Mouse (Mus musculus) layer of hippocampus, postnatal 14 days (tissue): ENCODE measurements around the gene Wasl. TPM values are rescaled to one million over a fixed set of nuclear protein-coding genes. Genes with fewer than 3 reads are reported as not detected.

Source experiments
- DNase-seq, 2 experiments: peaks; one replicate each; pipeline ENCODE4 v3.0.0; 2021 to 2022; ENCODE audit warnings: low spot score in 2 of 2, mixed read lengths in 1 of 2
- total RNA-seq, 2 experiments: library from RNA; stranded (reverse); gene quantifications; 2 replicates each; pipeline ENCODE4 v1.2.3; 2021

Wasl gene
- total RNA-seq, 2 experiments from 2014 or later: 102 to 112 TPM

GRCm38 (mm10) chr6:24606512-24606911 is 58.3 kb downstream of the Wasl start:
- DNase-seq: no peak

DNA sequence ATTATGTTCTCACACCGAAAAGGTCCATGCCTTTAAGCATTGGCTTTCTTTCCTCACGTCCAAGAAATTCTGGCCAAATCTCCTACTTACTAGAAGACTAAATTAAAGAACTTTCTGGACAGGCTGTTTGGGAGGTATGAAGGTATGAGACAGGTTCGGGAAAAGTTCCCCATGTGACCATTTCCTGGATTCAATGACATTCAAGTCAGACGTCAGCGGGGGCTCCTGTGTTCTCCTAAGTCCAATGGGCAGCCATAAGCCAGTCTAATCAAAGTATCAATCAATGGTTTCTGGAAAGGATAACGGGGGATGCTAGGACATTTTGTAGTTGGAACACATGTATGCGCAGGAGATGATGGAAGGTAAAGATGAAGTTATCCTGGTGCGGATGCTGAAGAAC is 59.2 kb downstream of the Wasl start:
- DNase-seq: no peak

DNA sequence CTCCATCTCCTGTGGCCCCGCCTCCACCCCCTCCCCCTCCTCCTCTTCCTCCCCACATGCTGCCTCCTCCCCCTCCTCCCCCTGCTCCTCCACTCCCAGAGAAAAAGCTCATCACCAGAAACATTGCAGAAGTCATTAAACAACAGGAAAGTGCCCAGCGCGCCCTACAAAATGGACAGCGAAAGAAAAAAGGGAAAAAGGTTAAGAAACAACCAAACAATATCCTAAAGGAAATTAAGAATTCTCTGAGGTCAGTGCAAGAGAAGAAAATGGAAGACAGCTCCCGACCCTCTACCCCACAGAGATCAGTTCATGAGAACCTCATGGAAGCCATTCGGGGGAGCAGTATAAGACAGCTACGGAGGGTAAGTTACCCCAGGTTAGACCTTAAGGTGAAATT is 60.5 kb downstream of the Wasl start:
- DNase-seq: no peak

DNA sequence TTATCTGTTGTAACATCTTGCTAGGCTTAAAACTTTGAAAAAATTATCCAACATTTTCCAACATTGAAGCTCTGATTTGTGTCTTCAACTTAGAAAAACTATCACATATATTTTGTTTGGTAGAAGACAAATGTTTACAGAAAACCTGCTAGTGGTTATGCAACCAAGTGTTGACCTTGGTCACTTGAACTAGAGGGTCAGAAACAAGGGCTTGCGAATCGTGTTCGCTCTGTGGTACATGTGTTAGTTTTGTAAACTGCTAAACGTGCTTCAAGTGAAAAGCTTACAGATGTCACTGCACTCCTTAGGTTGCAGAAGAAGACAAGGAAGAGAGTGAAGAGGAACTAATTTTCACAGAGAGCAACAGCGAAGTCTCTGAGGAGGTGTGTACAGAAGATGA is 61.8 kb downstream of the Wasl start:
- DNase-seq: no peak

DNA sequence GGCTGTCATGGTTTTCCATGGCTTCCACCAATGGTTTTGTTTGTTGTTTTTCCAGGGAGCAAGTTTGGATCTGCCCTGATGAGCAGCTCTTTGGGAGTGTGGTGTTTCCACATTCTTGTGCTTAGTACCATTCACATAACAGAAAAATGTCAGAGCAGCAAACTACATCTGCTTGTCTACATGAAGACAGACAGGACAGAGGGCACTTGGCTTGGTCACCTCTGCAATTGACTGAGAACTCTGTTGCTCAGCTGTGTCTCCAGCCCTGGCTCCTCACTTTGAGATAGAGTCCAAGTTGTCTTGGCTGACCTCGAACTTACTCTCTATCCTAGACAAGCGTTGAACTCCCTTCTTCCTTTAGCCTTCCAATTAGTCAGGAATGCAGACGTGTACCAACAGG is 62.5 kb downstream of the Wasl start:
- DNase-seq: no peak

DNA sequence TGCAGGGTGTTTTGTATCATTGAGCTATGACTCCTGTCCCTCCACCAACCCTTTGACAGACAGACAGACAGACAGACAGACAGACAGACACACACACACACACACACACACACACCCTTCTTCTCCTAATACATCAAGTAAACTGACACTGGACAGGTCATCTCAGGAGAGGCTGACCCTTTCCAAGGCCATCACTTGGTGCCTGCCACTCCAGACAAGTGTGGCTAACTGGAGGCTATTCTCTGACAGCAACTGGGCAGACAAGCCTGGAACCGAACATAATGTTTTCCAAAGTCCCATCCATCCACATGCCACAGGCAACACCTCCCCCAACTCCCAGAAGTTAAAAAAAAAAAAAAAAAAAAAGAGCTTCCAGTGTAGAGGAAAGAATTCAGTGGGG is 63.1 kb downstream of the Wasl start:
- no peak for DNase-seq

- no peak for DNase-seq
Observed at GRCm38 (mm10) chr6:24600726-24601125, 64.1 kb downstream of the Wasl start.

- DNase-seq: no peak
Observed at GRCm38 (mm10) chr6:24600134-24600533, 64.7 kb downstream of the Wasl start.

GRCm38 (mm10) chr6:24599639-24600038 is 65.2 kb downstream of the Wasl start:
- no peak for DNase-seq

DNA sequence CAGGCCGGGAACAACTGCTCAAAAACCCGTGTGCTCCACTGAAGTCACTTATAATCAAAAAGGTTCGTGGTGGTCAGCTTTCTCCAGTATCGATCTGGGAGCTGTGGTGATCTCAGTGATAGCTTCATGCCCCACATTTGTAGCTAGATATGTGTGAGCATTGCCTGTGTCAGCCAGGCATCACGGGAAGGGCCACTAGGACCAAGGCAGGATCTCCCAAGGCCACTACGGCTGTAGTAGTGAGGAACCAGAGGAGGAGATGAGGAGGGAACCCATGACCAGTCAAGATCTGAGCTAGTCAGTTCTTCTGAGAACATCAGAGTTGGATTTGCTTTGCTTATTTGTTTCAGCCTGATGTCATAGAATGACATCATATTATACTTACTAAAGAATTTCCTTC is 65.6 kb downstream of the Wasl start:
- no peak for DNase-seq

- no peak for DNase-seq
Observed at GRCm38 (mm10) chr6:24597500-24597899, 67.3 kb downstream of the Wasl start, which contains the start of gene Lmod2. Gene Lmod2 (plus strand): TSS chr6:24597762.

- DNase-seq: no peak
Observed at GRCm38 (mm10) chr6:24591525-24592218, 73.1 kb downstream of the Wasl start.

DNA sequence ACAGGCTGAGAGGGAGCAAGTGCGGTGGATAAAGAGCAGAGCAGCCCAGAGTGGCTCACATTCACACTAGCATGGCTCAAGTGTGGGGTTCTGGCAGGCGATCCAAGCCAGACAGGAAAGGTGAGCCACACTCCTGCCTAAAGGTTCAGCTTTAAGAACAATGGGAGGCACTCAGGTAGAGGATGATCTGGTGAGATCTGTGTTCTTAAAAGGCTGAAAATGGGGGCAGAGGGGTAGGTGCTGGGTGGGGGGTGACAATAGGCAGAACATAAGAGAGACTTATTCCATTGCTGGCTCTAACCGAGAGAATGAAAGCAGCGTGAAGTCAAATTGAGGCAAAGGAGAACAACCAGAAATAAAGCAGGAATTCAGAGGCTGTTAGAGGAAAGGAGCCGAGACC is 74.5 kb downstream of the Wasl start:
- DNase-seq: no peak

GRCm38 (mm10) chr6:24586885-24587284 is 77.9 kb downstream of the Wasl start:
- DNase-seq: peak in 1 of 2 experiments; percentile 21

DNA sequence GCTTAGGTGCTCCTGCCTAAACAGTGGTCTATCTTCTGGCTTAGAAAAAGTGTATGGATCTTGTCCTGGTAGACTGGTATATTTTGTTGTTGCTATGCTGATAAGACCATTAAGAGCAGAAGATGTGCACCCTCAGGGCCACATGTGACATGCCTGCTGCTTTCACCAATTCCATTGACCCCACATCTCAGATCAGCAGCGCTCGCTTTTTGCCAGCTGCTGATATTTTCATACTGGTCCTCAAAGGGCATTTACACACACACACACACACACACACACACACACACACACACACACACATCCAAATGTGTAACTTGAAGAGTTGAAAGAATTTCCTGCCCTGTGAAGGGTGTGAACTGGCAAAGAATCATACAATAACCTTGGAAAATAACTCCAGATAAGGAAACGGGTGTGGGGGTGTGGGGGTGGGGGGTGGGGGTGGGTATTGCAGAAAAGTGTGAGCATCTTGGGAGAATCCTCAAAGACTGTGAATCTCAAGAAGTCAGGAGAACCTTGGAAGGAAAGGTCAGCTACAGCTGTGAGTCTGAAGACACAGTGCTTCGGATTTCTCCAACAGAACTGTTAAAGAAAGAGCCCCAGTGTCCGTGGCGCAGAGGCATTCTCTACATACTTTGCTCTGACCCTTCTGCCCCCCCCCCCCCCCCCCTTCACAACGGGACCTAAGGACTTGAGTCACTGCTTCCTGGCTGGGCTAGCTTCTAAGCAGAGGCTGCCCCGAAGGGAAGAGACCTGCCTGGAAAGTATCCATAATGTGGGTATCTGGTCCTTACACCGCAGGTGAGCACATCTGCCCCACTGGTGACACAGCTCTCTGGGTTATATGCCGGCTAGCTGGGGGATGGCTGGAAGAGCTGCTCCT is 79.1 kb downstream of the Wasl start:
- DNase-seq: no peak

- DNase-seq: no peak
Observed at GRCm38 (mm10) chr6:24583456-24583855, 81.4 kb downstream of the Wasl start.

DNA sequence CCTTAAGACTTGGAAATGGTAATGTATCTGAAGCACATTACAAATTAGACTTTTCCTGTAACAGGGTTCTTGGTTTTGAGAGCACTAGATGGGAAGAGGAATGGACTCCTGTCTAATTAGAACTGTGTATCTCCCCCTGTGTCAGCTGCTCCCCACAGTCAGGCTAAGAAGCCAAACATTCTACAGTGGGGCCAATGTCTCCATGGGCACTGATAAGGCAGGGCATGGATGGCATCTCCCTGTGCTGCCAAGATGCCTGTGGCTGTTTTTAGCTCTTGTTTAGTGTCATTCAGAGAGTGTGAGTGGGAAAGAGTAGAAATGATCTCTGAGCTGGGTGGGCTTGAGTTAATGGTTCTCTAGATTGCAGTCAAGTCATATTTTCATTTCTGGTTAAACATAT is 91.5 kb downstream of the Wasl start:
- DNase-seq: no peak

DNA sequence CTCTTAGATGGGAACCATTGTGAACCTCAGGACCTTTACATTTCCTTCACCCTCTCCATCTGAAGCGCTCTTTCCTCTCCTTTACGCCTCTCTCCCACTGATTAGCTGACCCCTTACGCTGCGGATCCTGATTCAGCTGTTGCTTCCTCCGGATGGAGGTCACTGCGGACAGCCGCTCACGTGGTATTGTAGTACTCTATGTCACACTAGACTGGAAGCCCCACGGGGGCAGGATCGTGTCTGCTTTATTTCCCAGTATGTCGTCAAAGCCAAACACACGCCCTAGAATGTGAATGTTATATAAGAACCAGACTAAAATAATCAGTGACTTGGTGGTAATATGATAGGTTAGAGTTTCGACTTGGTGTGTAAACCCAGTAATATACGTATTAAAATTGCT is 92.4 kb downstream of the Wasl start:
- DNase-seq: no peak

- DNase-seq: no peak
Observed at GRCm38 (mm10) chr6:24571126-24571525, 93.7 kb downstream of the Wasl start.

- no peak for DNase-seq
Observed at GRCm38 (mm10) chr6:24570278-24570677, 94.5 kb downstream of the Wasl start.

DNA sequence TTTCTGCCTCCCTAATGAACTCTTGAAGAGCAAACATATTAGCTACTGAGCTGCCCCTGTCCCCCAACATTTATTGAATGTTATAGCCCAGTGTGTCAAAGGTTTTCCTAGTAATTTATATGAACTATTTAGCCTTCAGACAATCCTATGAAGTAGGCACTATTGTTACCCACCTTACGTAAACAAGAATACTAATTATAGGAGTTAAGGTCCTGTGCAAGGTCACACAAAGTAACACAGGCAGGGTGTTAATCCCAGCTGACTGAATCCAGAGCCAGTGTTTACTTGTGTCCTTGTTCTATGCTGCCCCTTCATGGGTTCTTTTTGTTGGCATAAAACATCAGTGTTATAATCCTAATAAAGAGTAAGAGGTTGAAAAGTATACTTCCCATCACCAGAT is 95.1 kb downstream of the Wasl start:
- no peak for DNase-seq

- DNase-seq: no peak
Observed at GRCm38 (mm10) chr6:24568963-24569362, 95.8 kb downstream of the Wasl start.

DNA sequence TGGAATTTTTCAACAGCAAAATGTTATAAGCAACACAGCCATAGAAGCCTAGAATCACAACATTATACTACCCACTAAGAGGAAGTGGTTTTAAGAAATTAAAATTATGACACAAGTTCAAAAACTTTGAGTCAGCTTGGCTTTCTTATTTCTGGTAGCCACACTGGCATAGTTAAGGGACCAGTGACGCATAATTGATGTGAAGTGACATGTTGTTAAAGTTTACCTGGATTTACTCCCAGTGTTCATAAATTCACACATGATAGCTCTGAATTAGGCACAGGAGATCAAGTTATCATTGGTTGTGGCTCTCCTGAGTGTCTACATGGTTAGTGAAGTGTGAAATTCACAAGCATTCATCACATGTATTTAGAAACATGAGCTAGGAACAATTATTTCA is 99.9 kb downstream of the Wasl start:
- DNase-seq: no peak
